Mouse (Mus musculus) left cerebral cortex, adult 18-20 months (tissue): ENCODE data around the gene Hint2. TPM values are rescaled to one million over a fixed set of nuclear protein-coding genes. Genes with fewer than 3 reads are reported as not detected.

Source experiments
- DNase-seq, 2 experiments: peaks; one replicate each; pipeline ENCODE4 v3.0.0; 2021 to 2022; ENCODE audit warnings: low spot score in 2 of 2, mixed read lengths in 1 of 2
- total RNA-seq, 2 experiments: library from RNA; stranded (reverse); gene quantifications; 2 replicates each; pipeline ENCODE4 v1.2.3; 2021

Gene Hint2
- total RNA-seq, 2 experiments from 2014 or later, result 34.1 to 40.5 TPM

GRCm38 (mm10) chr4:43657146-43657545 lies 880 bp upstream of the Hint2 start:
- no peak for DNase-seq

- no peak for DNase-seq
These were observed 469 bp downstream of the Hint2 start for GRCm38 (mm10) chr4:43655656-43656338.

- no peak for DNase-seq
These were observed 2.9 kb downstream of the Hint2 start, which contains the start of gene Spag8 for GRCm38 (mm10) chr4:43653161-43654015. TSS of gene Spag8 (minus strand) at chr4:43653594.

- no peak for DNase-seq
These were observed 3.5 kb downstream of the Hint2 start for GRCm38 (mm10) chr4:43652726-43653125.

- DNase-seq, result no peak
These were observed 6.5 kb downstream of the Hint2 start for GRCm38 (mm10) chr4:43649783-43650182.

GRCm38 (mm10) chr4:43640491-43640890 lies 15.8 kb downstream of the Hint2 start:
- DNase-seq, result no peak

- no peak for DNase-seq
These were observed 16.2 kb downstream of the Hint2 start for GRCm38 (mm10) chr4:43640076-43640475.

GRCm38 (mm10) chr4:43636751-43637150 lies 19.5 kb downstream of the Hint2 start:
- no peak for DNase-seq

GRCm38 (mm10) chr4:43634621-43635374 lies 21.5 kb downstream of the Hint2 start:
- no peak for DNase-seq

- no peak for DNase-seq
These were observed 22.5 kb downstream of the Hint2 start for GRCm38 (mm10) chr4:43633736-43634135.

- DNase-seq, result no peak
These were observed 23.0 kb downstream of the Hint2 start for GRCm38 (mm10) chr4:43633296-43633695.

- peak in 1 of 2 experiments; percentile 15 for DNase-seq
These were observed 24.0 kb downstream of the Hint2 start for GRCm38 (mm10) chr4:43631956-43632920.

- DNase-seq, result peak; percentile 31 to 36
These were observed 25.0 kb downstream of the Hint2 start, which contains the start of gene Npr2 for GRCm38 (mm10) chr4:43631046-43631955. TSS of gene Npr2 (plus strand) at chr4:43631935.

GRCm38 (mm10) chr4:43630671-43631045 lies 25.6 kb downstream of the Hint2 start:
- DNase-seq, result no peak

GRCm38 (mm10) chr4:43630030-43630581 lies 26.2 kb downstream of the Hint2 start:
- DNase-seq, result peak; percentile 86 to 87

GRCm38 (mm10) chr4:43629106-43629817 lies 27.0 kb downstream of the Hint2 start:
- DNase-seq, result no peak

- no peak for DNase-seq
These were observed 36.0 kb downstream of the Hint2 start for GRCm38 (mm10) chr4:43620146-43620778.
